Mouse (Mus musculus) ES-Bruce4 (cell line): ENCODE results near the gene Prpf19.

ENCODE experiments used
- CTCF ChIP-seq: IDR thresholded peaks from one replicate; pipeline ENCODE4 v1.8.1; 2011; ENCODE audit warnings: low read depth, low read length
- EP300 ChIP-seq: IDR thresholded peaks from 2 replicates; pipeline ENCODE4 v1.6.1; 2011; ENCODE audit warnings: low read depth, low read length; ENCODE audit not compliant: insufficient read depth

GRCm38 (mm10) chr19:10855422-10855821, 39.6 kb upstream of the Prpf19 start:
- no peak for TF ChIP-seq CTCF
- TF ChIP-seq EP300, result no peak
